Mouse (Mus musculus) left cerebral cortex, postnatal 4 days (tissue): Measurements from ENCODE around the gene Rab40c. TPM values are rescaled to one million over a fixed set of nuclear protein-coding genes. Genes with fewer than 3 reads are reported as not detected.

ENCODE experiments used
- total RNA-seq, 2 experiments: library from RNA; stranded (reverse); gene quantifications; 2 replicates each; pipeline ENCODE4 v1.2.3; 2021

Rab40c gene
- total RNA-seq, 2 experiments from 2014 or later: 47.0 to 47.2 TPM

Other genes with a start within 250 kb of the Rab40c start
- gene Gng13, start 202.6 kb downstream of the Rab40c start, total RNA-seq: 10 to 100 TPM in 1 of 2 experiments, 1 to 10 TPM in 1; 9.9 to 16.3 TPM
- 1 to 10 TPM; 4.3 to 5.8 TPM for gene Chtf18, start 192.3 kb downstream of the Rab40c start, total RNA-seq
- 10 to 100 TPM; 21.1 to 25.4 TPM for gene Rpusd1, start 192.1 kb downstream of the Rab40c start, total RNA-seq
- not detected for gene Mslnl, start 183.7 kb downstream of the Rab40c start, total RNA-seq
- 1 to 10 TPM; 3.0 to 3.9 TPM for gene Msln, start 165.3 kb downstream of the Rab40c start, total RNA-seq
- gene Narfl, start 146.0 kb downstream of the Rab40c start, total RNA-seq: 10 to 100 TPM; 24.1 to 25.1 TPM
- gene Haghl, start 134.1 kb downstream of the Rab40c start, total RNA-seq: 10 to 100 TPM; 82.0 to 98.4 TPM
- not detected for gene Ccdc78, start 133.1 kb downstream of the Rab40c start, total RNA-seq
- 10 to 100 TPM; 50.6 to 61.1 TPM for gene Fam173a, start 126.8 kb downstream of the Rab40c start, total RNA-seq
- gene AC134908.4, start 124.1 kb downstream of the Rab40c start, total RNA-seq: not detected
- gene Metrn, start 122.6 kb downstream of the Rab40c start, total RNA-seq: 10 to 100 TPM; 45.8 to 56.7 TPM
- 100 to 1,000 TPM; 130 to 132 TPM for gene Fbxl16, start 110.6 kb downstream of the Rab40c start, total RNA-seq
- 10 to 100 TPM; 25.2 to 26.5 TPM for gene Wdr24, start 96.1 kb downstream of the Rab40c start, total RNA-seq
- gene Jmjd8, start 90.9 kb downstream of the Rab40c start, total RNA-seq: 10 to 100 TPM; 54.8 to 55.1 TPM
- gene Stub1, start 86.3 kb downstream of the Rab40c start, total RNA-seq: 100 to 1,000 TPM; 162 to 171 TPM
- gene Rhbdl1, start 82.4 kb downstream of the Rab40c start, total RNA-seq: 10 to 100 TPM; 58.5 to 61.5 TPM
- gene Gm20683, start 78.0 kb downstream of the Rab40c start, total RNA-seq: 10 to 100 TPM; 22.7 to 26.6 TPM
- gene Rhot2, start 74.9 kb downstream of the Rab40c start, total RNA-seq: 10 to 100 TPM; 58.5 to 65.2 TPM
- 10 to 100 TPM; 37.4 to 39.4 TPM for gene Wdr90, start 58.2 kb downstream of the Rab40c start, total RNA-seq
- 10 to 100 TPM; 16.7 to 18.3 TPM for gene Mcrip2, start 51.0 kb downstream of the Rab40c start, total RNA-seq
- gene Mettl26, start 44.7 kb downstream of the Rab40c start, total RNA-seq: 10 to 100 TPM; 24.1 to 25.8 TPM
- gene Wfikkn1, start 38.9 kb downstream of the Rab40c start, total RNA-seq: 1 to 10 TPM; 1.3 to 2.2 TPM
- gene Pigq, start 25.2 kb upstream of the Rab40c start, total RNA-seq: 100 to 1,000 TPM in 1 of 2 experiments, 10 to 100 TPM in 1; 87.1 to 104 TPM
- gene Nhlrc4, start 25.2 kb upstream of the Rab40c start, total RNA-seq: not detected
- gene A930017K11Rik, start 32.8 kb upstream of the Rab40c start, total RNA-seq: not detected
- gene Capn15, start 66.1 kb upstream of the Rab40c start, total RNA-seq: 10 to 100 TPM; 42.2 to 45.9 TPM
- gene Rab11fip3, start 149.8 kb upstream of the Rab40c start, total RNA-seq: 10 to 100 TPM; 79.6 to 82.5 TPM
- 10 to 100 TPM; 21.7 to 24.3 TPM for gene Decr2, start 170.6 kb upstream of the Rab40c start, total RNA-seq
- 1 to 10 TPM; 8.9 to 9.6 TPM for gene Nme4, start 175.9 kb upstream of the Rab40c start, total RNA-seq
- 1 to 10 TPM; 7.0 to 7.7 TPM for gene Tmem8, start 193.6 kb upstream of the Rab40c start, total RNA-seq
- gene Mrpl28, start 203.8 kb upstream of the Rab40c start, total RNA-seq: 10 to 100 TPM; 74.2 to 80.5 TPM
- 10 to 100 TPM; 37.5 to 37.8 TPM for gene Axin1, start 219.0 kb upstream of the Rab40c start, total RNA-seq